Mouse (Mus musculus) kidney, postnatal 10 days (tissue): ENCODE data around the gene Spag9.
"Not testable (repeated sequence)": the region's sequence is repeated elsewhere in the genome, so short reads cannot be mapped to it uniquely, and the experiment has no call there.

Experiments
- DNase-seq: peaks from one replicate; pipeline ENCODE4 v3.0.0; 2021; ENCODE audit warnings: mixed read lengths

The Spag9 gene

GRCm38 (mm10) chr11:93987026-93987425, 8.9 kb upstream of the Spag9 start:
- no peak for DNase-seq

DNA sequence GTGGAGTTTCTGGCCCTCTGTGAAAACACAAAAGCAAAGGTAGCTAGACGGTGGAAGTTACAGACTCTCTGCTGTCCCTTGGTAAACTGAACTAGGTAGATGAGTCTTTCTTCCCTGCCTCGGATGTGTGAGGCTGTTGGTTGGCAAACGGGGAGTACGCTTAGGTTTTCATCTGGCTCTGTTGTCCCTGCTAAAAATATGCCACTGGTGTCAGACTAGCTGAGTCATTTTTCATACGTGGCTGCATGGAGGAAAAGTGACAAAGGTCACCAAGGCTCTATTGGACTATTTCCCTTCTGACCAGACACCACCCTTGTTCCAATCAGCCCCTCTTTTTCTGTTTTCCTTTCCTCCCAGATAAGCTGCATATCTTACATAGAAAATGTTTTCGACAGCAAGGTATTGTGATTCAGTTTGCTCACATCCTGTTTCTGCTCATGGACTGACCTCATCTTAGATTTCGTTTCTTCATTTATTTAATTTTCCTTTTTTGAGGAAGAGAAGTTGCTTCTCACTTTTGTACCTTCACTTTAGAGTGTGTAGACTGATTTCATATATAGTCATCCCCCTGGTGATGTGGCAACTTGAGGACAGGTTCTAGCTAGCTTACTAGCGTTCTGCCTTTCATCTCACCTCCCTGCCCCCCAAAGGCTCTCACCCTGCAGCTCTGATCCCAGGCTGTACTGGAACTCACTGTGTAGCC, 8.1 kb upstream of the Spag9 start:
- no peak for DNase-seq

DNA sequence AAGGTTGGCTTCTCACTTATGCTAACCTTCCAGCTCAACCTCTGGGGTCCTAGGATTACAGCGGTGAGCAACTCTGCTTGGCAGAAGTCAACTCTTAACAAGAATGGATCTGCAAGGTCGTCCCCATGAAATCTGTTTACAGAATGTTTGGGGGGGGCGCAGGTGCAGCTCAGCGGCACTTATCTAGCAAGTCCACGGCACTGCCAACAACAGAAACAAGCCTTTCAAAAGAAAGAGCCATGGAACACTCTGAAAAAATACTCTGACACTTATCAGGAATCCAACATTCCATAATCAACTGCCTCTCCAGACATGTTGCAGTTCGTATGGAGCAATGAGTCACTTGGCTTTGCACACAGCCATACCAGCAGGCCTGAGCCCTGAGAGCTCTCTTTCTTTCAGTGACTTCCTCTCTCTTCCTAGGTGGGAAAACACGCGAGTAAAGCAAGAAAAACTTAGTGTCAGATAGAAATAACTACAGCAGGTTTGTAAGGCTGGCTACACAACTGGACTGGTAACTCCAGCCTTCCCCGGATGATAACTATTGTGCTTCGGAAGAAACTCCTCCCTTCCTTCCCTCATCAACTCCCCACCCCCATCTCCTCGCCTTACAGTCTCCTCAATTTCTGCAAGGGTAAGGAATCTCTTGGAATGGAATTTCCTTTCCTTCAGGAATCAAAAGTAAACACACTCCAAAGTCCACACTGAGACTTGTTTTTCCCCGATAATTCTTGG, 7.4 kb upstream of the Spag9 start:
- DNase-seq = peak; percentile 72

GRCm38 (mm10) chr11:93994531-93994930, 1.4 kb upstream of the Spag9 start:
- DNase-seq = no peak

DNA sequence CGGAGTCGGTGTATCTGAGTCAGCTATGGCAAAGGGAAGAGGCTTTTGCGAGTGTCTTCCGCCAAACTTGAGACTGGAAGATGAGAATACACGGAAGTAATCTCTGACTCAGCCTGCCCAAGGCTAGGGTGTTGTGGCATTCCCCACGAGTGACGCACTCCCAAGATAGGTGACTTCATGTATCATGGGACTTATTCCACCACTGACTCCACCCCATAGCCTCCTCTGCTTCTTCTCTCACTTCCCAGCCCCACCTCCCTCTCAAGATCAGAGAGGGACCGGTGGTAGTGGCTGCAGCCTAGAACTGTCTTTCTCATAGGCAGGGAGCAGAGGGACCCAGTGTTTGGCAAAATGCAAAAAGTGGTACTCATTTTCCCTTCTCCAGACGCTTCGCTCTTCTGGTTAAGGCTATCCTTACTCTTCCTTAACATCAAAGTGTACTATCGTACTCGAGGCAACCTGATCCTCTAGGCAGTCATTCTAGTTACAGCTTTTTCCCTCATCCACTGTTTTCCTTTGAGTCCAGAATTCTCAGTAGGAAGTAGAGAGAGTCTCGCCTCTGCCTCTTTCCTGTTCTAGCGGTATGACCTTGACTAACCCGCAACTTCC, 676 bp upstream of the Spag9 start:
- DNase-seq = peak; percentile 85

GRCm38 (mm10) chr11:93996306-93997140, 632 bp downstream of the Spag9 start:
- peak; percentile 71 for DNase-seq

- DNase-seq = peak; percentile 77
These were observed 1.4 kb downstream of the Spag9 start for GRCm38 (mm10) chr11:93997141-93997775.

GRCm38 (mm10) chr11:93999276-93999675, 3.4 kb downstream of the Spag9 start:
- no peak for DNase-seq

- DNase-seq = no peak
These were observed 7.5 kb downstream of the Spag9 start for GRCm38 (mm10) chr11:94003346-94003745.

DNA sequence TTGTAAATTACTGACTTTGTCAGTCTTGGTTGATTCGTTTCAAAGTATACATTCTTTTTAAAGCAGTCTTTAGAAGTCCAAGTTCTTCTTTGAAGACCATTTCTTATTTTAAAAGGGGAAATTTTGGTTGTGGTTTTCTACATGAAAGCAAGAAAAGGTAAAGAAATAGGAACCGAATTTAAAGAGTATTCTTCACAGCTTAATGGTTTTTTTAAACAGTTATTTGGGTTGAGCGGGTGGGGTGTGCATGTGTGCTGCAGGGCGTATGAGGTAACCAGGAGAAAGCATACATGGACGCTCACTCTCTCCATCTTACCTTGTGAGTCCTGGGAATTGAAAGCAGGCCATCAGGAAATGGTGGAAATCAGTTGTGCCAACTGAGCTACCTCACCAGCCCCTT, 23.2 kb downstream of the Spag9 start:
- no peak for DNase-seq

GRCm38 (mm10) chr11:94020403-94020802, 24.5 kb downstream of the Spag9 start:
- no peak for DNase-seq

GRCm38 (mm10) chr11:94026289-94026688, 30.4 kb downstream of the Spag9 start:
- no peak for DNase-seq

GRCm38 (mm10) chr11:94032084-94032483, 36.2 kb downstream of the Spag9 start:
- DNase-seq = no peak

GRCm38 (mm10) chr11:94032971-94033370, 37.1 kb downstream of the Spag9 start:
- DNase-seq = no peak

DNA sequence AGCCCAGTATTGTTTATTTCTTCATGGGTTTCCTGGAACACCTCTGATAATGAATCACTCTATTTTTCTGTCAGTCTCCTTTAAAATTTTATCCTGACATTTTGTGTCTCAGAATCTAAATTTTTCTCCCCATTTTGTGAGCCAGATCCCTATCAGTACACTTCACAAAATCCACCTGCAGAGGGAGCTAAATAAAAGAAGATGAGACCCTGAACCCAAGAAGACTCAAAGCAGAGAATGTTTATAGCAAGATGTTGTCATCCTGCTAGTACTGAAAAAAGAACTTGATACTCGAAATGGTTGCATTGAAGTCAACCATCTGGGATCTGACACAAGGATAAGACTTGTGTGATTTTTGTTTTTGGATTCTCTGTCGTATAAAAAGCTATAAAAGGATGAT, 40.1 kb downstream of the Spag9 start:
- no peak for DNase-seq

GRCm38 (mm10) chr11:94041475-94041874, 45.6 kb downstream of the Spag9 start:
- DNase-seq = no peak

DNA sequence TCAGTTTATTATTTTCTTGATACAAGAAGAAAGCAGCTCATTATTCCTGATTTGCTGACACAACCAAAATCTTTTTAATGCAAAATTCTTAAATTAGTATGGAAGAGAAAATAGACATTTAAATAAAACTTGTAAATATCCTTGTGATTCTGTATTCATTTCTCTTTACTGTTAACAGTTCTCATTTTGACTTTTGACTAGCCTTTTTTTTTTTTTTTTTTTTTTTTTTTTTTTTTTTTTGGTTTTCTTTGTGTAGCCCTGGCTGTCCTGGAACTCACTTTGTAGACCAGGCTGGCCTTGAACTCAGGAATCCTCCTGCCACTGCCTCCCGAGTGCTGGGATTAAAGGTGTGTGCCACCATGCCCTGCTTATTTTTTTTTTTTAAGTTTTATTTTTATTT, 46.4 kb downstream of the Spag9 start:
- not testable (repeated sequence) for DNase-seq

- DNase-seq = peak; percentile 92
These were observed 48.4 kb downstream of the Spag9 start for GRCm38 (mm10) chr11:94043998-94044985.

- no peak for DNase-seq
These were observed 49.1 kb downstream of the Spag9 start for GRCm38 (mm10) chr11:94045016-94045415.

- no peak for DNase-seq
These were observed 51.4 kb downstream of the Spag9 start for GRCm38 (mm10) chr11:94047288-94047687.

DNA sequence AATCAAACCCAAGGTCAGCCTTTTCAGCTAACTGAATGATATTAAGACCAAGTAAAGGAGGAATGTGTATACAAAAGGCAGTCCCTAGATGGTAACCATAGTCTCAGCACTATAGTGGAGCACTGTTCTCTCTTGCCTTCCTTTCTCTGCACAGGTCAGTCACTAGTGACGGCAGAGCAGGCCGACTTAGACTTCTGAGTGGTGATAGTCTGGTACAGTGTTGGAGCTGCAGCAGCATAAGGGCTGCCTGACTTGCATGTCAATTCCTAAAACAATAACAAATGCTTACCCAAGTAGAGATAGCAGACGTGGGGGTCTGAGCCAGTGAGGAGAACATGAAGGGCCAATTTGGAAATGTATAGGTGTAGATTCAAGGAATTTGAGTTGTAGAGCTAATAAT, 58.3 kb downstream of the Spag9 start:
- no peak for DNase-seq
